Mouse (Mus musculus) cortical plate, adult 2 months (tissue): ENCODE data around the gene 4933415A04Rik.

ENCODE experiments used
- CTCF ChIP-seq: fragments of 200-500 bp; IDR thresholded peaks from 2 replicates; pipeline ENCODE4 v1.5.1; 2011; ENCODE audit warnings: mild to moderate bottlenecking, control low read depth, low read length; ENCODE audit not compliant: insufficient read depth; ENCODE audit errors: extremely low read depth
- POLR2A ChIP-seq: fragments of 200-500 bp; IDR thresholded peaks from 2 replicates; pipeline ENCODE4 v1.6.1; 2011; ENCODE audit warnings: mild to moderate bottlenecking, low read length, control low read depth; ENCODE audit not compliant: insufficient read depth; ENCODE audit errors: extremely low read depth

DNA sequence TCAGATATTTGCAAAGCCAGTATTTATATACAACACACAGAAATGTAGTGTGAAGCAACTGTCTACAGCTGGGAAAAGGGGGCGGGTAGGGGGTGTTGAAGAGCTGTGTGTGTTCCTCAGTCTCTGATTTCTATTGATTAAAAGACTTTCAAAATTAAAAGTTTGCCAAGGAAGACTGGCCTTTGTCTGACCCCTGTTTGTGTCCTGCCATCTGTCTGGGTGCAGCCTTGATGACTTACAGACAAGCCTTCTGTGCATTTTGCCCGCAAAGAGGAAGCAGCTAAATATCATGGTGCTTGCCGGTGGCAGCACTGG lies 11.8 kb upstream of the 4933415A04Rik start:
- TF ChIP-seq CTCF, result no peak
- no peak for TF ChIP-seq POLR2A
